Mouse (Mus musculus) brain, embryonic 14.5 days (tissue): Measurements from ENCODE around the gene Pou3f1.

ENCODE experiments used
- CTCF ChIP-seq: fragments of 200-500 bp; IDR thresholded peaks from 2 replicates; pipeline ENCODE4 v1.5.1; 2012; ENCODE audit warnings: inconsistent platforms, mild to moderate bottlenecking, moderate library complexity, borderline replicate concordance; ENCODE audit not compliant: insufficient read depth, insufficient read length; ENCODE audit errors: extremely low read depth
- POLR2A ChIP-seq: fragments of 200-500 bp; IDR thresholded peaks from 2 replicates; pipeline ENCODE4 v1.6.1; 2012; ENCODE audit warnings: mild to moderate bottlenecking, inconsistent platforms, borderline replicate concordance; ENCODE audit not compliant: poor library complexity, insufficient read depth, insufficient read length, severe bottlenecking; ENCODE audit errors: extremely low read depth

- TF ChIP-seq POLR2A (no peak), CTCF (no peak)
Observed at GRCm38 (mm10) chr4:124622566-124622965, 34.0 kb upstream of the Pou3f1 start.
